Comparison of ENCODE assay signal across 18 mouse cellular contexts in the genomic region with DNA sequence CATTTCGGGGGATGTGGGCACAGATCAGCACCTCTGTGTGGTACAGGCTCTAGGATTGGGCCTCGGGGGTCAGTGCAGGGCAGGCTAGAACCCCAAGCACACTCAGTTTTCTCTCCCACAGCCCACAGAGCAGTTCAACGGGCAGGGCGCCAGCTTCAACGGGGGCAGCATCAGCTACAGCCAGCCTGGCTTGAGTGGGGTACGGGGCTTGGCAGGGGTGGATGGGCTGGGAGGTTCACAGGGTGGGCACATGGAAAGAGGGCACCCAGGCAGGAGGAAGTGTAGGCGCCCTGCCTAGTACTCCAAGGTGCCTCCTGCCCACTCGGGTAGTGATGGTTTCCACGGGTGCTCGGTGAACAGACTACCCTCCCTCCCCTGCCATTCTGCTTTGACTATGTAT. TPM values are rescaled to one million over a fixed set of nuclear protein-coding genes. Genes with fewer than 3 reads are reported as not detected.
A peak's percentile ranks its signal among the peaks of the same experiment; 100 is the strongest.
DNase-seq lines count a peak whose midpoint lies in the region; ATAC-seq lines count a peak whose summit lies in the region.
"Had no signal": no experiment of that assay in that cellular context is flagged by ENCODE, and none has a peak within 500 bp of the region (broad histone marks: within the 10 kb centered on the region; RNA-seq: fewer than 3 reads in every experiment).

No protein-coding gene starts in this region.

- DNase-seq in embryonic facial prominence, embryonic 10.5 days (ENCODE audit: low spot score) = no peak
- DNase-seq in kidney, adult 9 months = peak; percentile 4
- DNase-seq in lung, postnatal 10 days = peak; percentile 2
- DNase-seq in lung, postnatal 4 days = no peak
- DNase-seq: adrenal gland, adult 2 months; adrenal gland, postnatal 25 days; embryo, embryonic 11 days; gastrocnemius, adult 2 months; gastrocnemius, postnatal 25 days; heart, postnatal 10 days; heart, postnatal 4 days had no signal

- 0 out of 2 replicates have a peak, but pooled peaks have one; percentile 43 for ATAC-seq in embryonic facial prominence, embryonic 13.5 days (ENCODE audit: insufficient number of reproducible peaks, insufficient read depth, low FRiP score, low TSS enrichment, low read depth)
- ATAC-seq in kidney, embryonic 14.5 days (ENCODE audit: low FRiP score, low TSS enrichment) = no peak
- ATAC-seq: forebrain, embryonic 16.5 days; intestine, embryonic 15.5 days had no signal

- no peak overlapping the region for H3K4me3 ChIP-seq in embryonic facial prominence, embryonic 13.5 days
- H3K4me3 ChIP-seq in embryonic facial prominence, embryonic 10.5 days = no peak overlapping the region
- no peak overlapping the region for H3K4me3 ChIP-seq in kidney, embryonic 14.5 days (ENCODE audit: low read length)
- H3K4me3 ChIP-seq: embryonic facial prominence, embryonic 12.5 days; forebrain, embryonic 12.5 days; gastrocnemius, adult 2 months; hindbrain, embryonic 12.5 days; intestine, embryonic 15.5 days had no signal

- H3K9ac ChIP-seq in embryonic facial prominence, embryonic 13.5 days = no peak overlapping the region
- H3K9ac ChIP-seq in kidney, embryonic 14.5 days (ENCODE audit: low read depth, low read length) = no peak overlapping the region
- H3K9ac ChIP-seq: embryonic facial prominence, embryonic 12.5 days; forebrain, embryonic 12.5 days; hindbrain, embryonic 12.5 days; intestine, embryonic 15.5 days had no signal

- no peaks in the 10 kb centered on the region for H3K27me3 ChIP-seq in embryonic facial prominence, embryonic 13.5 days
- H3K27me3 ChIP-seq in embryonic facial prominence, embryonic 10.5 days (replicated peaks; ENCODE audit: low read depth, poor library complexity, severe bottlenecking) = no peaks in the 10 kb centered on the region
- H3K27me3 ChIP-seq in kidney, embryonic 14.5 days (ENCODE audit: control insufficient read depth, insufficient read depth, low read length) = no peaks in the 10 kb centered on the region
- H3K27me3 ChIP-seq: embryonic facial prominence, embryonic 12.5 days; forebrain, embryonic 12.5 days; hindbrain, embryonic 12.5 days; intestine, embryonic 15.5 days had no signal

- H3K4me1 ChIP-seq in embryonic facial prominence, embryonic 13.5 days = no peaks in the 10 kb centered on the region
- peaks cover 4% of the 10 kb centered on the region; the same call in 1 of the 2 replicates for H3K4me1 ChIP-seq in embryonic facial prominence, embryonic 10.5 days
- no peaks in the 10 kb centered on the region for H3K4me1 ChIP-seq in kidney, embryonic 14.5 days (ENCODE audit: control insufficient read depth, insufficient read depth, low read length)
- H3K4me1 ChIP-seq: embryonic facial prominence, embryonic 12.5 days had no signal

- no peak overlapping the region for H3K4me2 ChIP-seq in embryonic facial prominence, embryonic 13.5 days
- H3K4me2 ChIP-seq in kidney, embryonic 14.5 days (replicated peaks; ENCODE audit: low read depth, low read length) = no peak overlapping the region
- H3K4me2 ChIP-seq: embryonic facial prominence, embryonic 12.5 days; forebrain, embryonic 12.5 days; hindbrain, embryonic 12.5 days; intestine, embryonic 15.5 days had no signal

- 94% methylated on average over 10 of the region's 10 CpGs for WGBS in embryonic facial prominence, embryonic 13.5 days
- 94% methylated on average over 10 of the region's 10 CpGs for WGBS in embryonic facial prominence, embryonic 10.5 days
- WGBS in kidney, embryonic 14.5 days = 96% methylated on average over 10 of the region's 10 CpGs

- peaks cover 87% of the 10 kb centered on the region for H3K36me3 ChIP-seq in embryonic facial prominence, embryonic 13.5 days
- H3K36me3 ChIP-seq in embryonic facial prominence, embryonic 10.5 days (replicated peaks) = peaks cover 96% of the 10 kb centered on the region
- peaks cover 84% of the 10 kb centered on the region for H3K36me3 ChIP-seq in kidney, embryonic 14.5 days (ENCODE audit: control insufficient read depth, insufficient read depth, low read length)

- H3K27ac ChIP-seq in embryonic facial prominence, embryonic 13.5 days = no peak overlapping the region
- no peak overlapping the region for H3K27ac ChIP-seq in embryonic facial prominence, embryonic 10.5 days (replicated peaks)
- no peak overlapping the region for H3K27ac ChIP-seq in kidney, embryonic 14.5 days (ENCODE audit: low read depth, low read length)
- H3K27ac ChIP-seq: embryonic facial prominence, embryonic 12.5 days; forebrain, embryonic 12.5 days; gastrocnemius, adult 2 months; hindbrain, embryonic 12.5 days; intestine, embryonic 15.5 days had no signal

- no peaks in the 10 kb centered on the region for H3K9me3 ChIP-seq in embryonic facial prominence, embryonic 13.5 days
- no peaks in the 10 kb centered on the region for H3K9me3 ChIP-seq in embryonic facial prominence, embryonic 10.5 days
- H3K9me3 ChIP-seq in kidney, embryonic 14.5 days (ENCODE audit: control insufficient read depth, low read length) = no peaks in the 10 kb centered on the region
- H3K9me3 ChIP-seq: embryonic facial prominence, embryonic 12.5 days; forebrain, embryonic 12.5 days; hindbrain, embryonic 12.5 days; intestine, embryonic 15.5 days had no signal

RNA-seq across cellular contexts. Expression of gene Zmiz2, which starts 9.3 kb away (rescaled TPM):
- 11.2 and 12.4 TPM in 2 replicates for polyA plus RNA-seq in embryonic facial prominence, embryonic 13.5 days (2015; fragmentation: Nextera tagmentation; extraction: Ambion mirVana)
- polyA plus RNA-seq in embryonic facial prominence, embryonic 10.5 days (2016; fragmentation: Nextera tagmentation; extraction: Ambion mirVana) = 13.1 and 13.6 TPM in 2 replicates
- polyA plus RNA-seq in kidney, embryonic 14.5 days (2014; fragmentation: Nextera tagmentation; extraction: Ambion mirVana) = 11.0 and 14.6 TPM in 2 replicates

RNA-seq across cellular contexts. Expression of gene Ppia, which starts 17.1 kb away (rescaled TPM):
- polyA plus RNA-seq in embryonic facial prominence, embryonic 13.5 days (2015; fragmentation: Nextera tagmentation; extraction: Ambion mirVana) = 5,258 and 5,388 TPM in 2 replicates
- polyA plus RNA-seq in embryonic facial prominence, embryonic 10.5 days (2016; fragmentation: Nextera tagmentation; extraction: Ambion mirVana) = 6,156 and 6,219 TPM in 2 replicates
- polyA plus RNA-seq in kidney, embryonic 14.5 days (2014; fragmentation: Nextera tagmentation; extraction: Ambion mirVana) = 6,047 and 7,558 TPM in 2 replicates

RNA-seq across cellular contexts. Expression of gene H2afv, which starts 46.1 kb away (rescaled TPM):
- 656 and 746 TPM in 2 replicates for polyA plus RNA-seq in embryonic facial prominence, embryonic 13.5 days (2015; fragmentation: Nextera tagmentation; extraction: Ambion mirVana)
- polyA plus RNA-seq in embryonic facial prominence, embryonic 10.5 days (2016; fragmentation: Nextera tagmentation; extraction: Ambion mirVana) = 746 and 786 TPM in 2 replicates
- 654 and 761 TPM in 2 replicates for polyA plus RNA-seq in kidney, embryonic 14.5 days (2014; fragmentation: Nextera tagmentation; extraction: Ambion mirVana)

Comparison
In these comparisons a context has a peak if more than half of its experiments do, and no peak if none do; other contexts are left out.
1. DNase-seq: peak in kidney, adult 9 months (single experiment) and lung, postnatal 10 days (single experiment); none in embryonic facial prominence, embryonic 10.5 days (single experiment) and lung, postnatal 4 days (0 of 2).